Mouse (Mus musculus) CH12.LX (cell line): ENCODE results near the gene Med11. TPM values are rescaled to one million over a fixed set of nuclear protein-coding genes. Genes with fewer than 3 reads are reported as not detected.

Experiments
- DNase-seq: peaks from one replicate; pipeline ENCODE4 v3.0.0-alpha.2; 2013; ENCODE audit errors: extremely low read depth
- H3K27ac ChIP-seq: 2 replicates; pipeline ENCODE4 v1.5.1; 2012; ENCODE audit warnings: low read depth, mild to moderate bottlenecking, control low read depth, moderate library complexity; ENCODE audit not compliant: insufficient read depth
- H3K27me3 ChIP-seq: replicated peaks from 2 replicates; pipeline ENCODE3; 2012; ENCODE audit warnings: inconsistent platforms
- H3K36me3 ChIP-seq, 2 experiments: replicated peaks in 1 of 2; 2 replicates each; pipeline versions ENCODE3 to v1.6.1; 2012; ENCODE audit warnings: inconsistent platforms in 1 of 2, low read length in 1 of 2, mild to moderate bottlenecking in 1 of 2, mixed read lengths in 1 of 2, moderate library complexity in 1 of 2; ENCODE audit not compliant: control insufficient read depth in 1 of 2, insufficient read depth in 1 of 2
- H3K4me1 ChIP-seq, 2 experiments: 2 replicates each; pipeline ENCODE4 v1.6.1; 2012; ENCODE audit warnings: inconsistent platforms in 1 of 2, moderate library complexity in 1 of 2; ENCODE audit not compliant: insufficient read depth in 2 of 2, control insufficient read depth in 1 of 2
- H3K4me2 ChIP-seq: 2 replicates; pipeline ENCODE4 v1.6.1; 2012; ENCODE audit warnings: low read depth, mild to moderate bottlenecking, control low read depth; ENCODE audit not compliant: poor library complexity, insufficient read depth, severe bottlenecking
- H3K4me3 ChIP-seq, 3 experiments: fragments of 150-350 bp in 1 of 3; sonication (generic) in 1 of 3; replicated peaks in 1 of 3; 2 replicates each; pipeline versions ENCODE3 to v1.5.1; 2011 to 2012; ENCODE audit warnings: low read depth in 2 of 3, low read length in 2 of 3, mild to moderate bottlenecking in 2 of 3, moderate library complexity in 2 of 3, control low read depth in 1 of 3, improper control_type of control experiment in 1 of 3, inconsistent platforms in 1 of 3, mixed read lengths in 1 of 3; ENCODE audit not compliant: poor library complexity in 1 of 3
- H3K79me2 ChIP-seq: replicated peaks from 2 replicates; pipeline ENCODE4 v1.6.1; 2012; ENCODE audit warnings: mild to moderate bottlenecking, moderate library complexity; ENCODE audit not compliant: control insufficient read depth, poor library complexity, insufficient read depth, severe bottlenecking; ENCODE audit errors: extremely low read depth
- H3K9ac ChIP-seq: 2 replicates; pipeline ENCODE4 v1.6.1; 2012; ENCODE audit warnings: low read depth, mild to moderate bottlenecking, control low read depth, moderate library complexity; ENCODE audit not compliant: insufficient read depth
- H3K9me3 ChIP-seq: replicated peaks from 2 replicates; pipeline ENCODE3; 2012; ENCODE audit warnings: low read length, inconsistent platforms, mixed read lengths
- BHLHE40 ChIP-seq: IDR thresholded peaks from 2 replicates; pipeline ENCODE4 v1.6.1; 2011; ENCODE audit warnings: mild to moderate bottlenecking, low read depth, low read length, improper control_type of control experiment
- CHD1 ChIP-seq: IDR thresholded peaks from 2 replicates; pipeline ENCODE4 v1.6.1; 2012; ENCODE audit warnings: low read depth, low read length, improper control_type of control experiment, inconsistent platforms
- CHD2 ChIP-seq: IDR thresholded peaks from 2 replicates; pipeline ENCODE4 v1.6.1; 2011; ENCODE audit warnings: low read length, improper control_type of control experiment
- ELF1 ChIP-seq: IDR thresholded peaks from 2 replicates; pipeline ENCODE4 v1.6.1; 2014; ENCODE audit warnings: low read depth, mild to moderate bottlenecking, inconsistent platforms, low read length, improper control_type of control experiment
- HCFC1 ChIP-seq: IDR thresholded peaks from 2 replicates; pipeline ENCODE4 v1.6.1; 2012; ENCODE audit warnings: low read depth, mild to moderate bottlenecking, inconsistent platforms, low read length, improper control_type of control experiment
- JUN ChIP-seq: IDR thresholded peaks from 2 replicates; pipeline ENCODE4 v1.6.1; 2011; ENCODE audit warnings: low read depth, mild to moderate bottlenecking, low read length, improper control_type of control experiment, moderate library complexity; ENCODE audit not compliant: insufficient read depth
- JUND ChIP-seq: conservative IDR thresholded peaks from 2 replicates; pipeline ENCODE4 v1.6.1; 2011; ENCODE audit warnings: low read depth, low read length, improper control_type of control experiment
- KAT2A ChIP-seq: IDR thresholded peaks from 2 replicates; pipeline ENCODE4 v1.6.1; 2012; ENCODE audit warnings: low read length, improper control_type of control experiment, inconsistent platforms; ENCODE audit not compliant: insufficient replicate concordance
- MAFK ChIP-seq: IDR thresholded peaks from 2 replicates; pipeline ENCODE4 v1.6.1; 2011; ENCODE audit warnings: low read length, improper control_type of control experiment; ENCODE audit not compliant: insufficient replicate concordance
- MAX ChIP-seq: IDR thresholded peaks from 2 replicates; pipeline ENCODE4 v1.6.1; 2011; ENCODE audit warnings: low read length, improper control_type of control experiment
- MAZ ChIP-seq: IDR thresholded peaks from 2 replicates; pipeline ENCODE4 v1.6.1; 2012; ENCODE audit warnings: low read depth, mild to moderate bottlenecking, inconsistent platforms, low read length, improper control_type of control experiment, moderate library complexity
- MEF2A ChIP-seq: IDR thresholded peaks from 2 replicates; pipeline ENCODE4 v1.6.1; 2014; ENCODE audit warnings: low read depth, mild to moderate bottlenecking, inconsistent platforms, low read length, improper control_type of control experiment, borderline replicate concordance
- MXI1 ChIP-seq: IDR thresholded peaks from 2 replicates; pipeline ENCODE4 v1.6.1; 2011; ENCODE audit warnings: mild to moderate bottlenecking, low read depth, low read length, improper control_type of control experiment
- MYC ChIP-seq: IDR thresholded peaks from 2 replicates; pipeline ENCODE4 v1.6.1; 2011; ENCODE audit warnings: low read depth, mild to moderate bottlenecking, improper control_type of control experiment, low read length
- NELFE ChIP-seq: IDR thresholded peaks from 2 replicates; pipeline ENCODE4 v1.6.1; 2011; ENCODE audit warnings: low read depth, low read length, improper control_type of control experiment
- NRF1 ChIP-seq: IDR thresholded peaks from 2 replicates; pipeline ENCODE4 v1.6.1; 2014; ENCODE audit warnings: low read depth, mild to moderate bottlenecking, inconsistent platforms, low read length, improper control_type of control experiment, moderate library complexity
- PAX5 ChIP-seq: IDR thresholded peaks from 2 replicates; pipeline ENCODE4 v1.6.1; 2012; ENCODE audit warnings: low read length, inconsistent platforms, mixed read lengths
- POLR2AphosphoS2 ChIP-seq: IDR thresholded peaks from 2 replicates; pipeline ENCODE4 v1.6.1; 2011; ENCODE audit warnings: low read depth, low read length, improper control_type of control experiment
- RAD21 ChIP-seq: IDR thresholded peaks from 2 replicates; pipeline ENCODE4 v1.6.1; 2011; ENCODE audit warnings: low read depth, mild to moderate bottlenecking, low read length, improper control_type of control experiment, moderate library complexity
- RCOR1 ChIP-seq: conservative IDR thresholded peaks from 2 replicates; pipeline ENCODE4 v1.6.1; 2012; ENCODE audit warnings: low read depth, mild to moderate bottlenecking, inconsistent platforms, low read length, improper control_type of control experiment
- SIN3A ChIP-seq: IDR thresholded peaks from 2 replicates; pipeline ENCODE4 v1.6.1; 2012; ENCODE audit warnings: low read length, improper control_type of control experiment, inconsistent platforms
- SMC3 ChIP-seq: IDR thresholded peaks from 2 replicates; pipeline ENCODE4 v1.6.1; 2011; ENCODE audit warnings: low read depth, low read length, improper control_type of control experiment
- TBP ChIP-seq: conservative IDR thresholded peaks from 2 replicates; pipeline ENCODE4 v1.6.1; 2011; ENCODE audit warnings: low read depth, low read length, improper control_type of control experiment
- USF1 ChIP-seq: IDR thresholded peaks from 2 replicates; pipeline ENCODE4 v1.6.1; 2014; ENCODE audit warnings: low read depth, mild to moderate bottlenecking, inconsistent platforms, low read length, improper control_type of control experiment
- ZMIZ1 ChIP-seq: IDR thresholded peaks from 2 replicates; pipeline ENCODE4 v1.6.1; 2012; ENCODE audit warnings: low read depth, mild to moderate bottlenecking, inconsistent platforms, low read length, improper control_type of control experiment
- ZNF384 ChIP-seq: IDR thresholded peaks from 2 replicates; pipeline ENCODE4 v1.6.1; 2012; ENCODE audit warnings: low read depth, low read length, improper control_type of control experiment, inconsistent platforms
- dilution Hi-C: fragments of 300-500 bp; cut with MboI; formaldehyde crosslinking; loops from 2 replicates; pipeline ENCODE4 v1.14.3; 2020; ENCODE audit warnings: low sequenced_read_pairs; ENCODE audit not compliant: extremely low pct_unique_long_range_greater_than_20kb, extremely low pct_ligation_motif_present
- in situ Hi-C: fragments of 300-500 bp; cut with MboI; formaldehyde crosslinking; loops from 3 replicates; pipeline ENCODE4 v1.14.3; 2019; ENCODE audit warnings: low sequenced_read_pairs, low pct_ligation_motif_present, low pct_unique_long_range_greater_than_20kb, mixed read lengths
- polyA plus RNA-seq: library from polyadenylated mRNA; unstranded; fragments of >175 nt; gene quantifications from 2 replicates; pipeline ENCODE4 v1.2.1, GENCODE M21; 2012; ENCODE audit warnings: low read depth; ENCODE audit not compliant: insufficient read length
- total RNA-seq, 2 experiments: library from RNA; depleted of rRNA; stranded (reverse); fragments of 300-350 nt in 1 of 2; fragments of >200 nt in 1 of 2; gene quantifications; 2 replicates each; pipeline ENCODE4 v1.2.3; 2012 to 2014

Med11 gene
- total and polyA plus RNA-seq, 3 experiments, result 52.2 to 79.9 (median 74.3) TPM

DNA sequence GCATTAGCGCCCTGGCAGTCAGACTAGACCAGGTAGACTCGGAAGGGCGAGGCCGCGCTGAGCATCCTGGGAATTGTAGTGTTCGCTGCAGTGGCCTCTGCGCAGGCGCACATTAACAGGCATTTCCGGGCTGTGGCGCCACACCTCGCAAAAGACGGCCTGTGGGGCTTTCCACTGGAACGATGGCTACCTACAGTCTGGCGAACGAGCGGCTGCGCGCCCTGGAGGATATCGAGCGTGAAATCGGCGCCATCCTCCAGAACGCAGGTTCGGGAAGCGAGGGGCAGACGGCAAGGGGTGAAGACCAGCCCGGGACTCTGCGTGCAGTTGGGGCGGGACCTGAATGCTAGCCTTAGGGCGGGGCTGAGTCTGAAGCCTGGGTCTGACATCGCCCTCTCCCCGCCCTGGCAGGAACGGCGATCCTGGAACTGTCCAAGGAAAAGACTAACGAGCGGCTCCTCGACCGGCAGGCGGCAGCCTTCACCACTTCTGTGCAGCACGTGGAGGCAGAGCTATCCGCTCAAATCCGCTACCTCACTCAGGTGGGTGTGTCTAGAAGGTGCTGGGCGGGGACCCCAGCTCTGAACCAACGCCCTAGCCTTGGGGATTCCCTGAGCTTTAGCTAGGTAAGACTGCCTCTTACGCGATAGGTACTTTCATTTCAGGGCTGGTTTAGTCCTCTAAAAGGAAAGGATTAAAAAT is at the start of gene Med11 (continued):
- no peak for TF ChIP-seq PAX5

DNA sequence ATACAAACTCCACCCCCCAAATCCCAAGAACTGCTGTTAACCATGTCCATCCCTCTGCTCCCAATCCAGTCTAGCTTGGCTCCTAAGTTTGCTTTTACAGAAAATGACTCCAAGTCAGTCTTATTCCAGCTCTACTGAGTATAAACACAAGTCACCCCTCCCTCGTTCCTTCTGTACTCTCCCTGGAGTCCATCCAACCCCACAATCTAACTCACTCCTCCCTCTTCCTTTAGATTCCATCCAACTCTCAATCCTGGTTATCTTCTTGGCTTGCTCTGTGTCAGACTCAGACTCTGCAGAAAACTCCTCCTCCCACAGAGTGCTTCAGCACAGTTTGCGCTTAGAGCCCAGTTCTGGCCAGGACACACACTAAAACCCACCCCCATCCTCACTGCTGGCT is 48.1 kb upstream of the Med11 start:
- DNase-seq, result no peak
- peaks cover 43% of the 10 kb centered on the region for H3K79me2 ChIP-seq
- no peak overlapping the region for H3K27ac ChIP-seq
- no peak for TF ChIP-seq MYC
- no peak for TF ChIP-seq CHD2
- no peak for TF ChIP-seq RAD21
- TF ChIP-seq SMC3, result no peak
- TF ChIP-seq NRF1, result no peak
- TF ChIP-seq MAZ, result no peak
- TF ChIP-seq MEF2A, result no peak
- no peak for TF ChIP-seq ZMIZ1
- in situ Hi-C loops, result no loop called here
- H3K9me3 ChIP-seq, result no peaks in the 10 kb centered on the region
- H3K4me3 ChIP-seq, result no peak overlapping the region
- H3K9ac ChIP-seq, result no peak overlapping the region
- peaks cover 58 to 97% of the 10 kb centered on the region in 2 experiments for H3K36me3 ChIP-seq
- H3K4me2 ChIP-seq, result no peak overlapping the region
- no peaks in the 10 kb centered on the region for H3K27me3 ChIP-seq
- dilution Hi-C loops, result no loop called here
- H3K4me1 ChIP-seq, result peaks cover 5 to 24% of the 10 kb centered on the region in 2 experiments; a peak in 3 of 4 replicates

DNA sequence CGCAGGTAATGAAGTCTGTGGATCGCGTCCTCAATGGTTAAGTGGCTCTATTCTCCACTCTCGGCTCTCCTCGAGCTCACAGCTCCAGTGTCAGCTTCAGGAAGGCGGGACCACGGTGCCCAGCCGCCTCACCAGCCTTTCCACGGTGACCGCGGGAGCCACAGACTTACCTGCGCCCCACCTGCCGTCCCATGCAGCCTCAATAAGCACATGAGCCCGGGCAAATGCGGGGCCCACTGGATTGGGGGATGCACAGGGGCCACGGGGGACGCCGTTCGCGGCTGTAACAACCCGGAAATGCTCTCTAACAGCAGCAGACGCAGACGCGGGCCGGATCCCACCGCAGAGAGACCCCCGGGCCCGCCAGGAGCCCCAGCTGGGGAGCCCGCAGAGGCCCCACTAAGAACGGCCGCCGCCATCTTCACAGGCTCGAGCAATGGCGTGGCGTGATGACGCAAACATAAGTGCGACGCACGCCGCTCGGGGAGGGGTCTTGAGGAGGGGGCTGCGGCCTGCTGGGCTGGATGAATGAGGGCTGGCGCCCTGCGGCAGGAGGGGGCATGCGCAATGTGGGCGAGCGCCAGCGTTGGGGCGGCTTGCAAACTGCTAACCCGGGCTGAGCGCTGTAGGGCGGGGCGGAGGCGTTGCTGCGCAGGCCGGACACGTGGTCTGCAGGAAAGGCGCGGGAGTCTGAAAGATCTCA is 42.0 kb upstream of the Med11 start, which contains the start of gene Pelp1:
Gene Pelp1 (minus strand): TSS at position 438 of the 703 bp plus-strand sequence.
- no peak within 1 kb of the TSS for H3K27ac ChIP-seq
- peaks cover 12 to 49% of the 10 kb centered on the region in 2 experiments for H3K4me1 ChIP-seq
- H3K4me2 ChIP-seq, result peak within 1 kb of the TSS; percentile 93
- DNase-seq, result peak; percentile 98
- no peaks in the 10 kb centered on the region for H3K9me3 ChIP-seq
- H3K79me2 ChIP-seq, result peaks cover 49% of the 10 kb centered on the region
- H3K36me3 ChIP-seq, result peaks cover 13 to 39% of the 10 kb centered on the region in 2 experiments
- dilution Hi-C loops (no loop called here), in situ Hi-C loops (loop anchor here (5.0 to 10.0 kb wide), 3 partner anchors 98 to 345 kb away; partner anchors contain the start of genes 4930544D05Rik, Chrne and Tm4sf5)
- peak within 1 kb of the TSS; percentile 91 to 96 (median 95) for H3K4me3 ChIP-seq
- H3K9ac ChIP-seq, result peak within 1 kb of the TSS; percentile 92
- no peaks in the 10 kb centered on the region for H3K27me3 ChIP-seq
- TF ChIP-seq ELF1 (peak; percentile 66), JUND (no peak), USF1 (peak; percentile 89), ZNF384 (no peak), NRF1 (peak; percentile 91), POLR2AphosphoS2 (peak; percentile 84; the same call in 1 of the 2 replicates), SIN3A (peak; percentile 94), SMC3 (no peak), BHLHE40 (no peak; the same call in none of the 2 replicates), KAT2A (peak; percentile 81; the same call in 1 of the 2 replicates), MAX (peak; percentile 100), ZMIZ1 (peak; percentile 91), MXI1 (peak; percentile 100), TBP (0 out of 2 replicates have a peak, but pooled peaks have one; percentile 59), PAX5 (no peak), MAFK (no peak), HCFC1 (peak; percentile 95), JUN (no peak), NELFE (peak; percentile 95), RCOR1 (peak; percentile 71; the same call in 1 of the 2 replicates), CHD2 (0 out of 2 replicates have a peak, but pooled peaks have one; percentile 3), CHD1 (no peak), MEF2A (peak; percentile 71; the same call in 1 of the 2 replicates)
